Mouse (Mus musculus): ENCODE data around the gene Vezf1.
"Not testable (repeated sequence)": the region's sequence is repeated elsewhere in the genome, so short reads cannot be mapped to it uniquely, and the experiment has no call there.

Gene Vezf1

GRCm38 (mm10) chr11:88067586-88068410, at the start of gene Vezf1:
Gene Vezf1 (plus strand): TSS chr11:88068279.
- peak; percentile 50 for DNase-seq (ENCODE audit: low spot score)

DNA sequence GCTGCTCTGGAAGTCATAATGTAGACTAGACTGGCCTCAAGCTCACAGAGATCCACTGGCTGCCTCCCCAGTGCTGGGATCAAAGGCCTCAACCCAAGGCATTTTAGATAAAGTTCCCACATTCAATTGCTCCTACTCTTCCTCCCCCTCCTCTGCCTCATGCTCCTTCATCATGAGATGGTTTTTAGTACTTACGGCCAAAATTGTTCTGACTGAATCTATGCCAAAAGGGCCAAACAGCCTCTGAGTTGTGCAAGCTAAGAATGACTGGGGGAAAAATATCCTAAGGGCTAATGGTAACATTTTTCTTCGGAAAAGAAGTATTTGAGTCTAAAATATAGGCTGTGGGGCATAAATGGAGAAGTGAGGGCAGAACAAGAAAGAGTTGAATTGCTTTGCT, 44.1 kb upstream of the Vezf1 start:
- DNase-seq (ENCODE audit: low spot score) = no peak

- no peak for DNase-seq (ENCODE audit: low spot score)
These were observed 40.6 kb upstream of the Vezf1 start for GRCm38 (mm10) chr11:88027391-88028035.

GRCm38 (mm10) chr11:88028193-88028684, 39.8 kb upstream of the Vezf1 start:
- no peak for DNase-seq (ENCODE audit: low spot score)

DNA sequence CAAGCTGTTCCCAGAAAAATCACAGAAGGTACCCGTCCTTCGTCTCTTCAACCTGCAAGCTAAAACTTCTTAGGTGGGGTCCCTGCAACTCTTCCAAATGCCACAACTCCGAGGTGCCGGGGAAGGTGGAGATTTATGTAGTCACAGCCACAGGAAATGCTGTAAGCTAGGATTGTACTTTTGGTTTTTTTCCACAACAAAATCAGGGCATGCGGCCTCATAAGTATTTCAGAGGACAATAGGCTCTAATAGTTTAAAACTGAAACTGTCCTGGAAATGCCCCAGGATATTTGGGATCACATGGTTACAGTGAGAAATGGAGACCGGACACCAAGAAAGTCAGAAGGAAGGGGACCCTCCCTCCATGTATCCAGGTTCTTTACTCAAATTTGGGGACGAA, 37.9 kb upstream of the Vezf1 start:
- DNase-seq (ENCODE audit: low spot score) = no peak

DNA sequence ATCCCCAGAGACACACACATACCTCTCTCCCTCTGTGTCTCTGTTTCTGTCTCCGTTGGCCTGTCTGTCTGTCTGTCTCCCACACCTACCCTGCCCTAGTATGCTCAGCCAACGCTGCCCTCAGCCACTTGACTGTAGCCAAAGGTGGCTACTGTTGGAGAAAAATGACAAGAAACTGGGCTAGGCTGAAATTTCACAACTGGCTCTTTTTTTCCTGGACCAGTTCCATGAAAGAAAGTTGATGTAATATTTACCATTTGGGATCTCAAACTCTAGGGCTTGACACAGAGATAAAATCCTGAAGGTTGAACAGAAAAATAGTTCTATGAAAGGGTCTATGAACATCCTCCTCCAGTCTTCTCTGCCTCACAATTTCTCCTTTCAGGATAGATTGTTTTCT, 37.2 kb upstream of the Vezf1 start:
- no peak for DNase-seq (ENCODE audit: low spot score)

- no peak for DNase-seq (ENCODE audit: low spot score)
These were observed 36.3 kb upstream of the Vezf1 start for GRCm38 (mm10) chr11:88031753-88032152.

- DNase-seq (ENCODE audit: low spot score) = no peak
These were observed 32.1 kb upstream of the Vezf1 start for GRCm38 (mm10) chr11:88035970-88036369.

DNA sequence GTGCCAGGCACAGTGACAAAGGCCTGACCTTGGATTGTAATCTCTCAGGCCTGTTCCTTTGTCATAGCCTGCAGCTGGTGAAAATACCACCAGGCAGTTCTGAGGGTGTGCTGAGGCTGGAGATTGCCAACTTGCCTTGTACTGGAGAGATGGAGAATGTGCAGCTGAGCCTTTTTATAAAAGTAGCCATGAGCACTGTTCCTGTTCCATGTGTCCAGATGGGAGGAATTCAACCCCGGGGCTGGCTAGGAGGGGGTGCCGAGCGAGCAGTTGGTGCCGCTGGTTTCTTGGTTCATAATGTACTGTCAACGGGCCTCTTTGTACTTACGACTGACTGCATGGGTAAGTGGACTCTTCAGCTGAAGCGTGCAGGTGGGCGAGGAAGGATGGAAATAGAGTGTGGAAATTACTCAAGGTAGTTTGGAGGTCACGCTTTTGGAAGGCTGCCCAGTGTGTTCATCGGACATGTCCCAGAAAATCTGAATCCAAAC, 31.3 kb upstream of the Vezf1 start:
- DNase-seq (ENCODE audit: low spot score) = no peak

- DNase-seq (ENCODE audit: low spot score) = no peak
These were observed 30.7 kb upstream of the Vezf1 start for GRCm38 (mm10) chr11:88037386-88037785.

DNA sequence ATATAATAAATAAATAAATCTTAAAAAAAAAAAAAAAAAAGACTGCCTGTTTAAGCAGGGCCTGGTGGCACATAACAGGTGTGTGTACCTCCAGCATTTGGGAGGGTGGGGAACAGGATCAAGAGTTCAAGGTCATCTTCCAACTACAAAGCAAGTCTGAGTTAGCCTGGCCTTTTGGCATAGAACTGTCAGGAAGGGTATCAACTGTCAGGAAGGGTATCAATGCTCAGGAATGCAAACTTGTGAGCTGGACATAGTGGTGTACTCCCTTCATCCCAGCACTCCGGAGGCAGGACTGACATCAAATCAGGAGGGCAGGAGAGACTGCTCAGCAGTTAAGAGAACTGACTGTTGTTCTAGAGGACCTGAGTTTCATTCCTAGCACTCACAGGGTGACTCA, 29.0 kb upstream of the Vezf1 start:
- DNase-seq (ENCODE audit: low spot score) = no peak

DNA sequence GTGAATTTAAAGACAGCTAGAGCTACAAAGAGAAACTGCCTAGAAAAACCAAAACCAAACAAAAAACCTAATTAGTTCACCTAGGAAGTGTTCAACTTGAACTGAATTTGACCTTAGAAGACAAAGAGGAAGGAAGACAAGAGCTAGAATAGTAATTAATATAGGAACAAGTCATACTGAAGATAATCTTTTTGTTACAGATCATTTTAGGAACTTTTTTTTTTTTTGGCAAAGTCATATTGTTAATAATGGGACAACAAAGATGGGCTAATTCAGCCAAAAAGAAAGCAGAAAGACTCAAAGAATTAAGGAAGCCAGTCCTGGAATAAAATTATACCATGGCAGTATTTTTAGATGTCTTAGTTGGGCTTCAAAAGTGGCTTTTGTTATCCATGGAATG, 23.8 kb upstream of the Vezf1 start:
- DNase-seq (ENCODE audit: low spot score) = no peak

- DNase-seq (ENCODE audit: low spot score) = not testable (repeated sequence)
These were observed 22.9 kb upstream of the Vezf1 start for GRCm38 (mm10) chr11:88045159-88045558.

GRCm38 (mm10) chr11:88045878-88046277, 22.2 kb upstream of the Vezf1 start:
- DNase-seq (ENCODE audit: low spot score) = no peak

DNA sequence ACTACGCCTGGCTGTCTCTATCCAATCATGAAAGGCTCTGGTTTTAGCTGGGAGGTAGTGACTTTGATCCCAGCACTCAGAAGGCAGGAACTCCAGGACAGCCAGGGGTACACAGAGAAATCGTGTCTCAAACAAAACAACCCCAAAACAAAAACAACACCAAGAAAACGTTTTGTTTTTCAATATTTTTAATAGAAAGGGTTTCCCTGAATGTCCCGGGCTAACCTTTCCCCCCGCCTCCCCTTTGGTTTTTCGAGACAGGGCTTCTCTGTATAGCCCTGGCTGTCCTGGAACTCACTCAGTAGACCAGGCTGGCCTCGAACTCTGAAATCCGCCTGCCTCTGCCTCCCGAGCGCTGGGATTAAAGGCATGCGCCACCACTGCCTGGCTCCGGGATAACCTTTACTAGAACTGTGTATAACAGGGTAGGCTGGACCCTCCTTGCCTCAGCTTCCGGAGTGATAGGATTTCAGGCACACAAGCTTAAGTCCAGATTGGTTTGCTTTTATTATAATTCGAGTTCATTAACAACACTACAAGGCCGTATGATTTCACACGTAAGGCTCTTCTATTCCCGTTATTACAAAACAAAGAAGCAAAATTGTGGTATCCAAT, 21.6 kb upstream of the Vezf1 start:
- no peak for DNase-seq (ENCODE audit: low spot score)

- peak; percentile 94 for DNase-seq (ENCODE audit: low spot score)
These were observed 20.9 kb upstream of the Vezf1 start, which contains the start of gene Srsf1 for GRCm38 (mm10) chr11:88046944-88047794. Gene Srsf1 (plus strand): TSS chr11:88047373.

GRCm38 (mm10) chr11:88047871-88048531, 20.1 kb upstream of the Vezf1 start:
- no peak for DNase-seq (ENCODE audit: low spot score)

- no peak for DNase-seq (ENCODE audit: low spot score)
These were observed 19.0 kb upstream of the Vezf1 start for GRCm38 (mm10) chr11:88048961-88049670.

- DNase-seq (ENCODE audit: low spot score) = no peak
These were observed 18.3 kb upstream of the Vezf1 start for GRCm38 (mm10) chr11:88049732-88050131.

GRCm38 (mm10) chr11:88052638-88053037, 15.4 kb upstream of the Vezf1 start:
- no peak for DNase-seq (ENCODE audit: low spot score)

- no peak for DNase-seq (ENCODE audit: low spot score)
These were observed 14.3 kb upstream of the Vezf1 start for GRCm38 (mm10) chr11:88053821-88054220.

Measured in ovary, postnatal 14 days (tissue).